Mouse (Mus musculus): Measurements from ENCODE around the gene Gna15. TPM values are rescaled to one million over a fixed set of nuclear protein-coding genes. Genes with fewer than 3 reads are reported as not detected.

The Gna15 gene
- total RNA-seq, 1 experiment from 2014 or later, result 13.4 TPM

GRCm38 (mm10) chr10:81484441-81485059 lies 39.5 kb downstream of the Gna15 start:
- no peak for ATAC-seq (ENCODE audit: extremely low read depth, insufficient number of reproducible peaks, low FRiP score, poor library complexity, severe bottlenecking)

- no peak for ATAC-seq (ENCODE audit: extremely low read depth, insufficient number of reproducible peaks, low FRiP score, poor library complexity, severe bottlenecking)
Observed at GRCm38 (mm10) chr10:81483983-81484382, 40.0 kb downstream of the Gna15 start.

GRCm38 (mm10) chr10:81482533-81482889 lies 41.5 kb downstream of the Gna15 start, which contains the start of gene Celf5:
TSS of gene Celf5 (minus strand) at chr10:81482709.
- no peak; the same call in 1 of the 2 replicates for ATAC-seq (ENCODE audit: extremely low read depth, insufficient number of reproducible peaks, low FRiP score, poor library complexity, severe bottlenecking)

GRCm38 (mm10) chr10:81481605-81482532 lies 42.2 kb downstream of the Gna15 start:
- ATAC-seq (ENCODE audit: extremely low read depth, insufficient number of reproducible peaks, low FRiP score, poor library complexity, severe bottlenecking), result no peak

- no peak for ATAC-seq (ENCODE audit: extremely low read depth, insufficient number of reproducible peaks, low FRiP score, poor library complexity, severe bottlenecking)
Observed at GRCm38 (mm10) chr10:81474461-81474860, 49.6 kb downstream of the Gna15 start.

- no peak for ATAC-seq (ENCODE audit: extremely low read depth, insufficient number of reproducible peaks, low FRiP score, poor library complexity, severe bottlenecking)
Observed at GRCm38 (mm10) chr10:81473003-81473451, 51.0 kb downstream of the Gna15 start.

GRCm38 (mm10) chr10:81472403-81473002 lies 51.5 kb downstream of the Gna15 start:
- no peak for ATAC-seq (ENCODE audit: extremely low read depth, insufficient number of reproducible peaks, low FRiP score, poor library complexity, severe bottlenecking)

- no peak for ATAC-seq (ENCODE audit: extremely low read depth, insufficient number of reproducible peaks, low FRiP score, poor library complexity, severe bottlenecking)
Observed at GRCm38 (mm10) chr10:81470454-81470853, 53.6 kb downstream of the Gna15 start.

GRCm38 (mm10) chr10:81469253-81469652 lies 54.8 kb downstream of the Gna15 start:
- ATAC-seq (ENCODE audit: extremely low read depth, insufficient number of reproducible peaks, low FRiP score, poor library complexity, severe bottlenecking), result no peak

- no peak for ATAC-seq (ENCODE audit: extremely low read depth, insufficient number of reproducible peaks, low FRiP score, poor library complexity, severe bottlenecking)
Observed at GRCm38 (mm10) chr10:81467670-81468235, 56.3 kb downstream of the Gna15 start.

GRCm38 (mm10) chr10:81466881-81467280 lies 57.1 kb downstream of the Gna15 start:
- no peak for ATAC-seq (ENCODE audit: extremely low read depth, insufficient number of reproducible peaks, low FRiP score, poor library complexity, severe bottlenecking)

- no peak for ATAC-seq (ENCODE audit: extremely low read depth, insufficient number of reproducible peaks, low FRiP score, poor library complexity, severe bottlenecking)
Observed at GRCm38 (mm10) chr10:81466066-81466465, 58.0 kb downstream of the Gna15 start.

GRCm38 (mm10) chr10:81465265-81465645 lies 58.8 kb downstream of the Gna15 start:
- no peak for ATAC-seq (ENCODE audit: extremely low read depth, insufficient number of reproducible peaks, low FRiP score, poor library complexity, severe bottlenecking)

- ATAC-seq (ENCODE audit: extremely low read depth, insufficient number of reproducible peaks, low FRiP score, poor library complexity, severe bottlenecking), result no peak
Observed at GRCm38 (mm10) chr10:81464405-81465264, 59.4 kb downstream of the Gna15 start.

GRCm38 (mm10) chr10:81463531-81463930 lies 60.5 kb downstream of the Gna15 start:
- ATAC-seq (ENCODE audit: extremely low read depth, insufficient number of reproducible peaks, low FRiP score, poor library complexity, severe bottlenecking), result no peak

GRCm38 (mm10) chr10:81462917-81463316 lies 61.1 kb downstream of the Gna15 start:
- no peak for ATAC-seq (ENCODE audit: extremely low read depth, insufficient number of reproducible peaks, low FRiP score, poor library complexity, severe bottlenecking)

- no peak for ATAC-seq (ENCODE audit: extremely low read depth, insufficient number of reproducible peaks, low FRiP score, poor library complexity, severe bottlenecking)
Observed at GRCm38 (mm10) chr10:81462415-81462804, 61.6 kb downstream of the Gna15 start.

- ATAC-seq (ENCODE audit: extremely low read depth, insufficient number of reproducible peaks, low FRiP score, poor library complexity, severe bottlenecking), result no peak
Observed at GRCm38 (mm10) chr10:81461673-81462414, 62.2 kb downstream of the Gna15 start.
